Mouse (Mus musculus) liver, embryonic 12.5 days (tissue): Measurements from ENCODE around the gene B430306N03Rik. TPM values are rescaled to one million over a fixed set of nuclear protein-coding genes. Genes with fewer than 3 reads are reported as not detected.

ENCODE experiments used
- ATAC-seq: fragments of 200-750 bp; cut with Nextera tagmentation; 2 replicates; pipeline ENCODE4 v1.8.0; 2017; ENCODE audit warnings: moderate number of reproducible peaks, mild to moderate bottlenecking, moderate library complexity
- H3K27ac ChIP-seq: fragments of 300-500 bp; sonication (generic); 2 replicates; pipeline ENCODE4 v1.5.1; 2016; ENCODE audit warnings: mild to moderate bottlenecking
- H3K27me3 ChIP-seq: fragments of 300-500 bp; sonication (generic); replicated peaks from 2 replicates; pipeline ENCODE4 v1.6.1; 2016; ENCODE audit warnings: mild to moderate bottlenecking, moderate library complexity
- H3K36me3 ChIP-seq: fragments of 300-500 bp; sonication (generic); 2 replicates; pipeline ENCODE4 v1.6.1; 2016; ENCODE audit warnings: mild to moderate bottlenecking, moderate library complexity
- H3K4me1 ChIP-seq: fragments of 300-500 bp; sonication (generic); 2 replicates; pipeline ENCODE4 v1.6.1; 2016
- H3K4me2 ChIP-seq: fragments of 300-500 bp; sonication (generic); 2 replicates; pipeline ENCODE4 v1.6.1; 2016; ENCODE audit warnings: mild to moderate bottlenecking, moderate library complexity
- H3K4me3 ChIP-seq: fragments of 300-500 bp; sonication (generic); 2 replicates; pipeline ENCODE4 v1.5.1; 2016; ENCODE audit warnings: mild to moderate bottlenecking, moderate library complexity
- H3K9ac ChIP-seq: fragments of 300-500 bp; sonication (generic); 2 replicates; pipeline ENCODE4 v1.6.1; 2016; ENCODE audit warnings: mild to moderate bottlenecking, moderate library complexity
- H3K9me3 ChIP-seq: fragments of 300-500 bp; sonication (generic); replicated peaks from 2 replicates; pipeline ENCODE4 v1.6.1; 2016; ENCODE audit warnings: mild to moderate bottlenecking, moderate library complexity
- WGBS: fragments of 180-500 bp; shearing (Covaris S2); methylation state at CpG from one replicate; pipeline ENCODE4 v1.1.7; 2016; ENCODE audit not compliant: insufficient replicate concordance; 5-methylcytosine and 5-hydroxymethylcytosine counted together
- polyA plus RNA-seq: library from polyadenylated mRNA; unstranded; fragments of >200 nt; fragmentation: Nextera tagmentation; extraction: Ambion mirVana; gene quantifications from 2 replicates; pipeline ENCODE4 v1.2.1, GENCODE M21; 2016

B430306N03Rik gene
- polyA plus RNA-seq, 1 experiment from 2014 or later: 1.4 TPM

- Histone ChIP-seq H3K9me3 (no peaks in the 10 kb centered on the region), H3K4me2 (peak overlapping the region; percentile 77), H3K27ac (peak overlapping the region; percentile 75), H3K27me3 (no peaks in the 10 kb centered on the region), H3K36me3 (no peaks in the 10 kb centered on the region), H3K4me1 (peaks cover 54% of the 10 kb centered on the region), H3K9ac (peak overlapping the region; percentile 78), H3K4me3 (peak overlapping the region; percentile 60)
- peak; percentile 64 for ATAC-seq
- 27% methylated on average over 18 of the region's 18 CpGs for WGBS
These were observed 34.8 kb upstream of the B430306N03Rik start for GRCm38 (mm10) chr17:48280943-48281738.

- peak; percentile 55; the same call in 1 of the 2 replicates for ATAC-seq
- Histone ChIP-seq H3K27me3 (no peaks in the 10 kb centered on the region), H3K36me3 (no peaks in the 10 kb centered on the region), H3K4me1 (peaks cover 52% of the 10 kb centered on the region), H3K9ac (peak overlapping the region; percentile 78), H3K9me3 (no peaks in the 10 kb centered on the region), H3K4me3 (peak overlapping the region; percentile 60), H3K27ac (peak overlapping the region; percentile 75), H3K4me2 (peak overlapping the region; percentile 77)
- WGBS: 5% methylated on average over 3 of the region's 3 CpGs
These were observed 34.2 kb upstream of the B430306N03Rik start for GRCm38 (mm10) chr17:48281739-48282085.

- Histone ChIP-seq H3K4me1 (peaks cover 20% of the 10 kb centered on the region), H3K9ac (no peak overlapping the region), H3K4me2 (no peak overlapping the region), H3K27ac (no peak overlapping the region), H3K9me3 (no peaks in the 10 kb centered on the region), H3K27me3 (no peaks in the 10 kb centered on the region), H3K4me3 (no peak overlapping the region), H3K36me3 (no peaks in the 10 kb centered on the region)
- WGBS: 38% methylated on average over 1 of the region's 1 CpGs
- ATAC-seq: no peak
These were observed 29.2 kb upstream of the B430306N03Rik start for GRCm38 (mm10) chr17:48286765-48287164.

GRCm38 (mm10) chr17:48287276-48287675 lies 28.7 kb upstream of the B430306N03Rik start:
- Histone ChIP-seq H3K27me3 (no peaks in the 10 kb centered on the region), H3K4me1 (peaks cover 15% of the 10 kb centered on the region), H3K9me3 (no peaks in the 10 kb centered on the region), H3K4me2 (no peak overlapping the region), H3K27ac (no peak overlapping the region), H3K9ac (no peak overlapping the region), H3K4me3 (no peak overlapping the region), H3K36me3 (no peaks in the 10 kb centered on the region)
- WGBS: 37% methylated on average over 2 of the region's 2 CpGs
- no peak for ATAC-seq

GRCm38 (mm10) chr17:48293500-48294194 lies 22.3 kb upstream of the B430306N03Rik start:
- 54% methylated on average over 5 of the region's 5 CpGs for WGBS
- H3K27me3 ChIP-seq: no peaks in the 10 kb centered on the region
- no peaks in the 10 kb centered on the region for H3K9me3 ChIP-seq
- H3K4me3 ChIP-seq: no peak overlapping the region
- H3K27ac ChIP-seq: no peak overlapping the region
- H3K4me1 ChIP-seq: peaks cover 20% of the 10 kb centered on the region
- ATAC-seq: no peak
- no peaks in the 10 kb centered on the region for H3K36me3 ChIP-seq
- no peak overlapping the region for H3K9ac ChIP-seq
- H3K4me2 ChIP-seq: no peak overlapping the region

GRCm38 (mm10) chr17:48299203-48299602 lies 16.7 kb upstream of the B430306N03Rik start, which contains the start of gene Treml2:
Gene Treml2, plus strand, starts transcription at chr17:48299498.
- no peaks in the 10 kb centered on the region for H3K27me3 ChIP-seq
- H3K9me3 ChIP-seq: no peaks in the 10 kb centered on the region
- peak; percentile 89 for ATAC-seq
- peak within 1 kb of the TSS; percentile 92 for H3K27ac ChIP-seq
- WGBS: 14% methylated on average over 3 of the region's 4 CpGs
- peak within 1 kb of the TSS; percentile 80 for H3K9ac ChIP-seq
- peaks cover 74% of the 10 kb centered on the region for H3K4me1 ChIP-seq
- peak within 1 kb of the TSS; percentile 69 for H3K4me3 ChIP-seq
- peak within 1 kb of the TSS; percentile 84 for H3K4me2 ChIP-seq
- H3K36me3 ChIP-seq: peaks cover 21% of the 10 kb centered on the region

GRCm38 (mm10) chr17:48299756-48300155 lies 16.2 kb upstream of the B430306N03Rik start:
- H3K27ac ChIP-seq: peak overlapping the region; percentile 92
- no peaks in the 10 kb centered on the region for H3K9me3 ChIP-seq
- ATAC-seq: peak; percentile 11
- no peaks in the 10 kb centered on the region for H3K27me3 ChIP-seq
- peak overlapping the region; percentile 84 for H3K4me2 ChIP-seq
- peaks cover 27% of the 10 kb centered on the region for H3K36me3 ChIP-seq
- H3K4me3 ChIP-seq: peak overlapping the region; percentile 69
- 11% methylated on average over 7 of the region's 7 CpGs for WGBS
- H3K4me1 ChIP-seq: peaks cover 79% of the 10 kb centered on the region
- H3K9ac ChIP-seq: peak overlapping the region; percentile 80

GRCm38 (mm10) chr17:48300199-48300598 lies 15.7 kb upstream of the B430306N03Rik start:
- H3K4me2 ChIP-seq: peak overlapping the region; percentile 84
- H3K4me3 ChIP-seq: peak overlapping the region; percentile 69
- peaks cover 31% of the 10 kb centered on the region for H3K36me3 ChIP-seq
- ATAC-seq: peak; percentile 82
- 11% methylated on average over 7 of the region's 7 CpGs for WGBS
- peaks cover 81% of the 10 kb centered on the region for H3K4me1 ChIP-seq
- no peaks in the 10 kb centered on the region for H3K27me3 ChIP-seq
- H3K9me3 ChIP-seq: no peaks in the 10 kb centered on the region
- H3K27ac ChIP-seq: peak overlapping the region; percentile 92
- H3K9ac ChIP-seq: peak overlapping the region; percentile 80

GRCm38 (mm10) chr17:48300861-48301260 lies 15.1 kb upstream of the B430306N03Rik start:
- ATAC-seq: peak; percentile 40
- Histone ChIP-seq H3K4me1 (peaks cover 81% of the 10 kb centered on the region), H3K9ac (peak overlapping the region; percentile 80), H3K36me3 (peaks cover 31% of the 10 kb centered on the region), H3K9me3 (no peaks in the 10 kb centered on the region), H3K4me3 (peak overlapping the region; percentile 69), H3K4me2 (peak overlapping the region; percentile 84), H3K27ac (peak overlapping the region; percentile 92), H3K27me3 (no peaks in the 10 kb centered on the region)
- 23% methylated on average over 9 of the region's 9 CpGs for WGBS

GRCm38 (mm10) chr17:48301792-48302191 lies 14.1 kb upstream of the B430306N03Rik start:
- H3K9me3 ChIP-seq: no peaks in the 10 kb centered on the region
- H3K4me2 ChIP-seq: peak overlapping the region; percentile 84
- no peaks in the 10 kb centered on the region for H3K27me3 ChIP-seq
- peaks cover 40% of the 10 kb centered on the region for H3K36me3 ChIP-seq
- H3K27ac ChIP-seq: 0 out of 2 replicates have a peak overlapping the region, but pooled peaks have one; percentile 92
- peaks cover 75% of the 10 kb centered on the region for H3K4me1 ChIP-seq
- peak overlapping the region; percentile 69 for H3K4me3 ChIP-seq
- no peak for ATAC-seq
- WGBS: 69% methylated on average over 5 of the region's 5 CpGs
- peak overlapping the region; percentile 80; the same call in 1 of the 2 replicates for H3K9ac ChIP-seq

GRCm38 (mm10) chr17:48312124-48312523 lies 3.8 kb upstream of the B430306N03Rik start:
- Histone ChIP-seq H3K27me3 (no peaks in the 10 kb centered on the region), H3K4me2 (no peak overlapping the region), H3K4me3 (no peak overlapping the region), H3K27ac (no peak overlapping the region), H3K9ac (no peak overlapping the region), H3K4me1 (no peaks in the 10 kb centered on the region), H3K36me3 (peaks cover 26% of the 10 kb centered on the region), H3K9me3 (no peaks in the 10 kb centered on the region)
- ATAC-seq: no peak
- WGBS: 50% methylated on average over 2 of the region's 2 CpGs

- Histone ChIP-seq H3K9me3 (no peaks in the 10 kb centered on the region), H3K4me2 (no peak overlapping the region), H3K27me3 (no peaks in the 10 kb centered on the region), H3K4me1 (peaks cover 40% of the 10 kb centered on the region), H3K9ac (no peak overlapping the region), H3K36me3 (no peaks in the 10 kb centered on the region), H3K27ac (no peak overlapping the region), H3K4me3 (no peak overlapping the region)
- ATAC-seq: no peak
- 84% methylated on average over 1 of the region's 1 CpGs for WGBS
These were observed 2.7 kb downstream of the B430306N03Rik start for GRCm38 (mm10) chr17:48318686-48319085.
